Mouse (Mus musculus) heart, postnatal 0 days (tissue): ENCODE measurements at regions not wholly inside any gene's neighbourhood (a gene's known extent, or its start where the extent isn't known, plus 50 kb on each side); places are given as distances from the start of the nearest gene placed in this dataset.

Source experiments
- CTCF ChIP-seq: IDR thresholded peaks from 2 replicates; pipeline ENCODE4 v1.5.1; 2016; ENCODE audit warnings: antibody characterized with exemption, control low read depth, low read depth
- EP300 ChIP-seq: IDR thresholded peaks from 2 replicates; pipeline ENCODE4 v1.6.1; 2016; ENCODE audit warnings: antibody characterized with exemption, low read depth

GRCm38 (mm10) chr6:95234712-95235111 is 87.2 kb upstream of the Gm10234 start:
- no peak for TF ChIP-seq CTCF
- no peak for TF ChIP-seq EP300
